ENCODE assay signal across 25 mouse cellular contexts in genomic region chr19:32553310-32553709, GRCm38 (mm10).
"Had no signal": no experiment of that assay in that cellular context is flagged by ENCODE, and none has a peak within 500 bp of the region (broad histone marks: within the 10 kb centered on the region; RNA-seq: fewer than 3 reads in every experiment).

No protein-coding gene starts in this region.

- ATAC-seq: forebrain, embryonic 13.5 days; forebrain, embryonic 15.5 days; forebrain, embryonic 16.5 days; forebrain, postnatal 0 days had no signal

- H3K4me3 ChIP-seq: embryonic facial prominence, embryonic 10.5 days; embryonic facial prominence, embryonic 12.5 days; embryonic facial prominence, embryonic 13.5 days; embryonic facial prominence, embryonic 15.5 days; erythroblast, embryonic 14.5 days; forebrain, embryonic 10.5 days; forebrain, embryonic 12.5 days; forebrain, embryonic 13.5 days; forebrain, embryonic 15.5 days; gastrocnemius, adult 2 months; heart, adult 2 months had no signal

- DNase-seq: cerebellum, adult 2 months; cerebellum, adult 8-10 months; cerebellum, adult 9-10 months; cerebellum, adult 9-11 months; cerebellum, postnatal 14 days; cerebellum, postnatal 36 days; embryo, embryonic 11 days; forebrain, postnatal 0 days; gastrocnemius, adult 2 months; gastrocnemius, postnatal 10 days; gastrocnemius, postnatal 14 days; gastrocnemius, postnatal 25 days; gastrocnemius, postnatal 36 days; heart, adult 18-20 months; heart, adult 2 months had no signal

- H3K4me2 ChIP-seq: embryonic facial prominence, embryonic 12.5 days; embryonic facial prominence, embryonic 13.5 days; embryonic facial prominence, embryonic 15.5 days; forebrain, embryonic 12.5 days; forebrain, embryonic 13.5 days; forebrain, embryonic 15.5 days had no signal

- H3K9ac ChIP-seq: embryonic facial prominence, embryonic 12.5 days; embryonic facial prominence, embryonic 13.5 days; embryonic facial prominence, embryonic 15.5 days; forebrain, embryonic 12.5 days; forebrain, embryonic 13.5 days; forebrain, embryonic 15.5 days; forebrain, postnatal 0 days had no signal

- H3K36me3 ChIP-seq: embryonic facial prominence, embryonic 10.5 days; embryonic facial prominence, embryonic 12.5 days; embryonic facial prominence, embryonic 13.5 days; embryonic facial prominence, embryonic 15.5 days; forebrain, embryonic 10.5 days; forebrain, embryonic 12.5 days; forebrain, embryonic 15.5 days had no signal

- H3K9me3 ChIP-seq: embryonic facial prominence, embryonic 10.5 days; embryonic facial prominence, embryonic 12.5 days; embryonic facial prominence, embryonic 13.5 days; embryonic facial prominence, embryonic 15.5 days; forebrain, embryonic 10.5 days; forebrain, embryonic 12.5 days; forebrain, embryonic 13.5 days; forebrain, embryonic 15.5 days had no signal

- H3K27me3 ChIP-seq: embryonic facial prominence, embryonic 12.5 days; embryonic facial prominence, embryonic 13.5 days; embryonic facial prominence, embryonic 15.5 days; forebrain, embryonic 12.5 days; forebrain, embryonic 13.5 days; forebrain, embryonic 15.5 days had no signal

- H3K27ac ChIP-seq: embryonic facial prominence, embryonic 10.5 days; embryonic facial prominence, embryonic 12.5 days; embryonic facial prominence, embryonic 13.5 days; embryonic facial prominence, embryonic 15.5 days; forebrain, embryonic 10.5 days; forebrain, embryonic 12.5 days; forebrain, embryonic 13.5 days; forebrain, embryonic 15.5 days; gastrocnemius, adult 2 months; heart, adult 2 months had no signal
